Mouse (Mus musculus): Measurements from ENCODE around the gene Cdx2. TPM values are rescaled to one million over a fixed set of nuclear protein-coding genes. Genes with fewer than 3 reads are reported as not detected.

Cdx2 gene
- polyA plus RNA-seq, 1 experiment: 0.70 TPM

DNA sequence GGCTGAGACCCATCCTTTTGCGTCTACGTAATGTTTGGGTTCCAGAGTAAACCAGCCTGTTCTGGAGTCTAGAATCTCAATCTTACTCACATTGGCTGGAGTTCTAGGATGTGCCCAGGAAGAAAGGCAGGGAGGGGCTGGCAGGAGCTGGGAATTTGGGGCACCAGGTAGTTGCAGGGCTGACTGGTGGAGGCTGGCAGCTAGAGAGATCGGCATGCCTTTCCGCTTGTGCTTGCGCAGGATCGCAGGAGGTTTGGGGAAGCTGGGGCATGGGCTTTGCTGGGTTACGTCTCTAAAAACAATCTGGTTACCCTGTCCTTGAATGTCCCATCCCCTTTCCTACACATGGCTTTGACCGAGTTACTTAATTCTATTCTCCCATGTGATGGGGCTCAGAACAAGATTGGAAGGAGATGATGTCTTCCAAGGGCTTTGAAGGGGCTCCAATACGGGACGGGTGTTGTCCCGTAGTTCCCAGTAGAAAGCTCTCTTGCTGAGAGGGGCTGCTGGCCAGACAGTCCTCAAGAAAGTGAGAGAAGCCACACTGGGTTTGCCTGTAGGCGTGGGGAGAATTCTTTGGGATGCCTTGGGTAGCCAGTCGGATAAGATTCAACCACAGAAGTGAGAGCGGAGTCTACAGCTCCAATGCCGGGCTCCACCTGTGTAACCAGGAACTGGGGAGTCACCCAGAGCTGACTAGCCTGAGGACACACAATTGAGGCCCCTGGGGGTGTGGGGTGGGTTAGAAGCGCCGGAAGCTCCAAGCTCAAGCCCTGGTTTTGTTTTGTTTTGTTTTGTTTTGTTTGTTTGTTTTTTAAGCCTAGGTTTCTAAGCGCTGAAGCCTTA, 30.1 kb downstream of the Cdx2 start:
- no peak overlapping the region for H3K9ac ChIP-seq (ENCODE audit: low read depth, poor library complexity, severe bottlenecking)
- H3K27ac ChIP-seq (ENCODE audit: insufficient read depth, low read length): no peak overlapping the region
- no peaks in the 10 kb centered on the region for H3K9me3 ChIP-seq (replicated peaks; ENCODE audit: control insufficient read depth, insufficient read depth, low read length, poor library complexity, severe bottlenecking)
- peak overlapping the region; percentile 30; the same call in 1 of the 2 replicates for H3K4me3 ChIP-seq (ENCODE audit: low read depth, low read length)
- H3K4me1 ChIP-seq (ENCODE audit: control insufficient read depth, insufficient read depth, low read length): no peaks in the 10 kb centered on the region
- H3K36me3 ChIP-seq (ENCODE audit: control insufficient read depth, insufficient read depth, low read length, poor library complexity, severe bottlenecking): no peaks in the 10 kb centered on the region
- H3K27me3 ChIP-seq (ENCODE audit: control insufficient read depth, insufficient read depth, low read length, poor library complexity, severe bottlenecking): peaks cover 21% of the 10 kb centered on the region
- no peak for TF ChIP-seq EP300 (IDR thresholded peaks at IDR 0.05; ENCODE audit: insufficient read depth, low read depth, low read length)
- TF ChIP-seq POLR2A (IDR thresholded peaks at IDR 0.05; ENCODE audit: insufficient read depth, low read length): no peak
- TF ChIP-seq CTCF (IDR thresholded peaks at IDR 0.05; ENCODE audit: low read depth, low read length): no peak

DNA sequence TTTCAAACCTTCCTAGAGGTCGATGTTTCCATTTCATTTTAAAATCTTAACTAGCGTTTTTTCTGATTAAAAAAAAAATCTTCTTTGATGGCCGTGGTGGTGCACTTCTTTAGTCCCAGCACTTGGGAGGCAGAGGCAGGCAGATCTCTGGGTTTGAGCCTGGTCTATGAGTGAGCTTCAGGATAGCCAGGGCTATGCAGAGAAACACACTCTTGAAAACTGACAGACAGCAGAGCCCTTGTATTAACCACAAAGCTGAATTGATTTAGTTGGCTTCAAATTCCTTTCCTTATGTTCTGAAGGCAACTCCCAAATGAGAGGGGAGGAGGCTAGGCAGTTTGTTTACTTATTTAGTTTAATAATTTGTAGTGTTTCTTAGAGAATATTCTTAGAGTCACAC, 31.3 kb downstream of the Cdx2 start:
- no peak for TF ChIP-seq CTCF (IDR thresholded peaks at IDR 0.05; ENCODE audit: low read depth, low read length)
- TF ChIP-seq POLR2A (IDR thresholded peaks at IDR 0.05; ENCODE audit: insufficient read depth, low read length): no peak
- TF ChIP-seq EP300 (IDR thresholded peaks at IDR 0.05; ENCODE audit: insufficient read depth, low read depth, low read length): no peak
- Histone ChIP-seq H3K9ac (ENCODE audit: low read depth, poor library complexity, severe bottlenecking) (no peak overlapping the region), H3K9me3 (replicated peaks; ENCODE audit: control insufficient read depth, insufficient read depth, low read length, poor library complexity, severe bottlenecking) (no peaks in the 10 kb centered on the region), H3K4me1 (ENCODE audit: control insufficient read depth, insufficient read depth, low read length) (no peaks in the 10 kb centered on the region), H3K4me3 (ENCODE audit: low read depth, low read length) (no peak overlapping the region), H3K27ac (ENCODE audit: insufficient read depth, low read length) (no peak overlapping the region), H3K36me3 (ENCODE audit: control insufficient read depth, insufficient read depth, low read length, poor library complexity, severe bottlenecking) (no peaks in the 10 kb centered on the region), H3K27me3 (ENCODE audit: control insufficient read depth, insufficient read depth, low read length, poor library complexity, severe bottlenecking) (peaks cover 21% of the 10 kb centered on the region)

DNA sequence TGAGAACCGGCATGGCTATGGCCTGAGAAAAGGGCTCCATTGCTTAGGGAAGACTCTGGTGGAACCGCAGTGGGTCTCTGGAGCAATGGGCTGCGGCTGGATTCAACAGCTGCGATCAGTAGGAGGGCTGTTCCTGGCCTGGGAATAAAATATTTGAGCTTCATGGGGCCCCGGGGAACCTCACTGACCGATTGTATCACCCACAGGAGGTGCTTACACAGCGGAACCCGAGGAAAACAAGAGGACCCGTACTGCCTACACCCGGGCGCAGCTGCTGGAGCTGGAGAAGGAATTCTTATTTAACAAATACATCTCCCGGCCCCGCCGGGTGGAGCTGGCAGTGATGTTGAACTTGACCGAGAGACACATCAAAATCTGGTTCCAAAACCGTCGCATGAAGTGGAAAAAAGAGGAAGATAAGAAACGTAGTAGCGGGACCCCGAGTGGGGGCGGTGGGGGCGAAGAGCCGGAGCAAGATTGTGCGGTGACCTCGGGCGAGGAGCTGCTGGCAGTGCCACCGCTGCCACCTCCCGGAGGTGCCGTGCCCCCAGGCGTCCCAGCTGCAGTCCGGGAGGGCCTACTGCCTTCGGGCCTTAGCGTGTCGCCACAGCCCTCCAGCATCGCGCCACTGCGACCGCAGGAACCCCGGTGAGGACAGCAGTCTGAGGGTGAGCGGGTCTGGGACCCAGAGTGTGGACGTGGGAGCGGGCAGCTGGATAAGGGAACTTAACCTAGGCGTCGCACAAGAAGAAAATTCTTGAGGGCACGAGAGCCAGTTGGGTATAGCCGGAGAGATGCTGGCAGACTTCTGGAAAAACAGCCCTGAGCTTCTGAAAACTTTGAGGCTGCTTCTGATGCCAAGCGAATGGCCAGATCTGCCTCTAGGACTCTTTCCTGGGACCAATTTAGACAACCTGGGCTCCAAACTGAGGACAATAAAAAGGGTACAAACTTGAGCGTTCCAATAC, 32.6 kb downstream of the Cdx2 start:
- Histone ChIP-seq H3K9ac (ENCODE audit: low read depth, poor library complexity, severe bottlenecking) (no peak overlapping the region), H3K4me1 (ENCODE audit: control insufficient read depth, insufficient read depth, low read length) (no peaks in the 10 kb centered on the region), H3K4me3 (ENCODE audit: low read depth, low read length) (no peak overlapping the region), H3K27me3 (ENCODE audit: control insufficient read depth, insufficient read depth, low read length, poor library complexity, severe bottlenecking) (peaks cover 21% of the 10 kb centered on the region), H3K9me3 (replicated peaks; ENCODE audit: control insufficient read depth, insufficient read depth, low read length, poor library complexity, severe bottlenecking) (no peaks in the 10 kb centered on the region), H3K27ac (ENCODE audit: insufficient read depth, low read length) (no peak overlapping the region), H3K36me3 (ENCODE audit: control insufficient read depth, insufficient read depth, low read length, poor library complexity, severe bottlenecking) (no peaks in the 10 kb centered on the region)
- TF ChIP-seq CTCF (IDR thresholded peaks at IDR 0.05; ENCODE audit: low read depth, low read length) (no peak), POLR2A (IDR thresholded peaks at IDR 0.05; ENCODE audit: insufficient read depth, low read length) (no peak), EP300 (IDR thresholded peaks at IDR 0.05; ENCODE audit: insufficient read depth, low read depth, low read length) (no peak)

- no peaks in the 10 kb centered on the region for H3K36me3 ChIP-seq (ENCODE audit: control insufficient read depth, insufficient read depth, low read length, poor library complexity, severe bottlenecking)
- no peaks in the 10 kb centered on the region for H3K4me1 ChIP-seq (ENCODE audit: control insufficient read depth, insufficient read depth, low read length)
- no peaks in the 10 kb centered on the region for H3K9me3 ChIP-seq (replicated peaks; ENCODE audit: control insufficient read depth, insufficient read depth, low read length, poor library complexity, severe bottlenecking)
- TF ChIP-seq CTCF (IDR thresholded peaks at IDR 0.05; ENCODE audit: low read depth, low read length) (no peak), POLR2A (IDR thresholded peaks at IDR 0.05; ENCODE audit: insufficient read depth, low read length) (no peak), EP300 (IDR thresholded peaks at IDR 0.05; ENCODE audit: insufficient read depth, low read depth, low read length) (no peak)
- H3K9ac ChIP-seq (ENCODE audit: low read depth, poor library complexity, severe bottlenecking): no peak overlapping the region
- H3K27ac ChIP-seq (ENCODE audit: insufficient read depth, low read length): no peak overlapping the region
- H3K27me3 ChIP-seq (ENCODE audit: control insufficient read depth, insufficient read depth, low read length, poor library complexity, severe bottlenecking): peaks cover 25% of the 10 kb centered on the region
- H3K4me3 ChIP-seq (ENCODE audit: low read depth, low read length): no peak overlapping the region
Measured at GRCm38 (mm10) chr5:147272808-147273345, 34.2 kb downstream of the Cdx2 start.

GRCm38 (mm10) chr5:147272046-147272807, 34.8 kb downstream of the Cdx2 start:
- TF ChIP-seq POLR2A (IDR thresholded peaks at IDR 0.05; ENCODE audit: insufficient read depth, low read length) (no peak), EP300 (IDR thresholded peaks at IDR 0.05; ENCODE audit: insufficient read depth, low read depth, low read length) (no peak), CTCF (IDR thresholded peaks at IDR 0.05; ENCODE audit: low read depth, low read length) (no peak)
- Histone ChIP-seq H3K4me1 (ENCODE audit: control insufficient read depth, insufficient read depth, low read length) (no peaks in the 10 kb centered on the region), H3K36me3 (ENCODE audit: control insufficient read depth, insufficient read depth, low read length, poor library complexity, severe bottlenecking) (no peaks in the 10 kb centered on the region), H3K27ac (ENCODE audit: insufficient read depth, low read length) (no peak overlapping the region), H3K4me3 (ENCODE audit: low read depth, low read length) (no peak overlapping the region), H3K9me3 (replicated peaks; ENCODE audit: control insufficient read depth, insufficient read depth, low read length, poor library complexity, severe bottlenecking) (no peaks in the 10 kb centered on the region), H3K9ac (ENCODE audit: low read depth, poor library complexity, severe bottlenecking) (no peak overlapping the region), H3K27me3 (ENCODE audit: control insufficient read depth, insufficient read depth, low read length, poor library complexity, severe bottlenecking) (peaks cover 27% of the 10 kb centered on the region)
